Mouse (Mus musculus): ENCODE results near the gene Banf1. TPM values are rescaled to one million over a fixed set of nuclear protein-coding genes. Genes with fewer than 3 reads are reported as not detected.

The Banf1 gene
- polyA plus RNA-seq, 1 experiment from 2014 or later: 375 TPM

- Histone ChIP-seq H3K4me3 (ENCODE audit: low read depth, low read length) (no peak overlapping the region), H3K4me1 (ENCODE audit: control insufficient read depth, insufficient read depth, low read length) (no peaks in the 10 kb centered on the region), H3K4me2 (ENCODE audit: low read depth, low read length) (no peak overlapping the region), H3K27ac (replicated peaks; ENCODE audit: low read depth, low read length) (no peak overlapping the region), H3K9ac (ENCODE audit: low read depth, low read length) (no peak overlapping the region), H3K27me3 (replicated peaks; ENCODE audit: control insufficient read depth, insufficient read depth, low read length) (no peaks in the 10 kb centered on the region), H3K36me3 (ENCODE audit: control insufficient read depth, insufficient read depth, low read length) (no peaks in the 10 kb centered on the region), H3K9me3 (ENCODE audit: control insufficient read depth, low read length) (no peaks in the 10 kb centered on the region)
- ATAC-seq (ENCODE audit: low read depth) (no peak), DNase-seq (ENCODE audit: low spot score) (no peak)
- WGBS: 59% methylated on average over 17 of the region's 17 CpGs
Observed at GRCm38 (mm10) chr19:5323801-5324200, 43.2 kb downstream of the Banf1 start.

Other genes starting within 250 kb of the Banf1 start
- gene Klc2, start 248.6 kb downstream of the Banf1 start, polyA plus RNA-seq (2014; fragmentation: Nextera tagmentation; extraction: Ambion mirVana): 13.1 and 15.3 TPM in 2 replicates
- 28.1 and 30.9 TPM in 2 replicates for gene Pacs1, start 94.0 kb downstream of the Banf1 start, polyA plus RNA-seq (2014; fragmentation: Nextera tagmentation; extraction: Ambion mirVana)
- 247 and 281 TPM in 2 replicates for gene Sf3b2, start 71.7 kb downstream of the Banf1 start, polyA plus RNA-seq (2014; fragmentation: Nextera tagmentation; extraction: Ambion mirVana)
- gene Gal3st3, start 68.8 kb downstream of the Banf1 start, polyA plus RNA-seq (2014; fragmentation: Nextera tagmentation; extraction: Ambion mirVana): 4.0 and 4.3 TPM in 2 replicates
- not detected in 2 replicates for gene Catsper1, start 31.4 kb downstream of the Banf1 start, polyA plus RNA-seq (2014; fragmentation: Nextera tagmentation; extraction: Ambion mirVana)
- gene Cst6, start 17.6 kb downstream of the Banf1 start, polyA plus RNA-seq (2014; fragmentation: Nextera tagmentation; extraction: Ambion mirVana): 7.5 and 9.2 TPM in 2 replicates
- gene Eif1ad, start 427 bp downstream of the Banf1 start, polyA plus RNA-seq (2014; fragmentation: Nextera tagmentation; extraction: Ambion mirVana): 35.0 and 35.7 TPM in 2 replicates
- 50.3 and 65.9 TPM in 2 replicates for gene Sart1, start 21.5 kb upstream of the Banf1 start, polyA plus RNA-seq (2014; fragmentation: Nextera tagmentation; extraction: Ambion mirVana)
- 0.53 TPM in 1 of 2 replicates, not detected in the other for gene Tsga10ip, start 35.4 kb upstream of the Banf1 start, polyA plus RNA-seq (2014; fragmentation: Nextera tagmentation; extraction: Ambion mirVana)
- 191 and 195 TPM in 2 replicates for gene Drap1, start 57.8 kb upstream of the Banf1 start, polyA plus RNA-seq (2014; fragmentation: Nextera tagmentation; extraction: Ambion mirVana)
- gene AI837181, start 58.0 kb upstream of the Banf1 start, polyA plus RNA-seq (2014; fragmentation: Nextera tagmentation; extraction: Ambion mirVana): 51.1 and 56.1 TPM in 2 replicates
- not detected in 2 replicates for gene Fosl1, start 80.4 kb upstream of the Banf1 start, polyA plus RNA-seq (2014; fragmentation: Nextera tagmentation; extraction: Ambion mirVana)
- gene Ccdc85b, start 90.7 kb upstream of the Banf1 start, polyA plus RNA-seq (2014; fragmentation: Nextera tagmentation; extraction: Ambion mirVana): 5.7 and 6.1 TPM in 2 replicates
- gene Fibp, start 93.4 kb upstream of the Banf1 start, polyA plus RNA-seq (2014; fragmentation: Nextera tagmentation; extraction: Ambion mirVana): 75.0 and 99.0 TPM in 2 replicates
- 0.85 and 1.5 TPM in 2 replicates for gene Ctsw, start 101.3 kb upstream of the Banf1 start, polyA plus RNA-seq (2014; fragmentation: Nextera tagmentation; extraction: Ambion mirVana)
- 175 and 190 TPM in 2 replicates for gene Efemp2, start 106.8 kb upstream of the Banf1 start, polyA plus RNA-seq (2014; fragmentation: Nextera tagmentation; extraction: Ambion mirVana)
- 38.0 and 39.6 TPM in 2 replicates for gene Mus81, start 121.2 kb upstream of the Banf1 start, polyA plus RNA-seq (2014; fragmentation: Nextera tagmentation; extraction: Ambion mirVana)
- 2,353 and 2,499 TPM in 2 replicates for gene Cfl1, start 123.3 kb upstream of the Banf1 start, polyA plus RNA-seq (2014; fragmentation: Nextera tagmentation; extraction: Ambion mirVana)
- gene 1700020D05Rik, start 136.6 kb upstream of the Banf1 start, polyA plus RNA-seq (2014; fragmentation: Nextera tagmentation; extraction: Ambion mirVana): not detected in 2 replicates
- gene Snx32, start 143.4 kb upstream of the Banf1 start, polyA plus RNA-seq (2014; fragmentation: Nextera tagmentation; extraction: Ambion mirVana): 10.7 and 13.2 TPM in 2 replicates
- gene Ovol1, start 193.5 kb upstream of the Banf1 start, polyA plus RNA-seq (2014; fragmentation: Nextera tagmentation; extraction: Ambion mirVana): 6.1 and 6.4 TPM in 2 replicates
- 3.3 and 3.8 TPM in 2 replicates for gene Ap5b1, start 200.9 kb upstream of the Banf1 start, polyA plus RNA-seq (2014; fragmentation: Nextera tagmentation; extraction: Ambion mirVana)
- gene Rnaseh2c, start 234.7 kb upstream of the Banf1 start, polyA plus RNA-seq (2014; fragmentation: Nextera tagmentation; extraction: Ambion mirVana): 94.8 and 110 TPM in 2 replicates
- gene Kat5, start 243.1 kb upstream of the Banf1 start, polyA plus RNA-seq (2014; fragmentation: Nextera tagmentation; extraction: Ambion mirVana): 24.7 and 32.5 TPM in 2 replicates